Mouse (Mus musculus) spleen, adult 2 months (tissue): ENCODE measurements at regions not wholly inside any gene's neighbourhood (a gene's known extent, or its start where the extent isn't known, plus 50 kb on each side); places are given as distances from the start of the nearest gene placed in this dataset.

ENCODE experiments used
- CTCF ChIP-seq: fragments of 200-500 bp; IDR thresholded peaks from 2 replicates; pipeline ENCODE4 v1.5.1; 2011; ENCODE audit warnings: mild to moderate bottlenecking, inconsistent platforms; ENCODE audit not compliant: insufficient read depth, insufficient read length, insufficient replicate concordance; ENCODE audit errors: extremely low read depth
- POLR2A ChIP-seq: fragments of 200-500 bp; IDR thresholded peaks from 2 replicates; pipeline ENCODE4 v1.6.1; 2011; ENCODE audit warnings: low read depth, low read length, inconsistent platforms

GRCm38 (mm10) chr11:56105632-56106031, 64.8 kb upstream of the Nmur2 start:
- TF ChIP-seq CTCF (no peak), POLR2A (no peak)
